Mouse (Mus musculus) lung, embryonic 14.5 days (tissue): ENCODE results near the gene Adgrd1. TPM values are rescaled to one million over a fixed set of nuclear protein-coding genes. Genes with fewer than 3 reads are reported as not detected.

Source experiments
- ATAC-seq: fragments of 200-750 bp; cut with Nextera tagmentation; 2 replicates; pipeline ENCODE4 v1.8.0; 2017; ENCODE audit warnings: mild to moderate bottlenecking, moderate TSS enrichment, moderate library complexity; ENCODE audit not compliant: insufficient read depth
- DNase-seq: peaks from one replicate; pipeline ENCODE4 v3.0.0-alpha.2; 2015
- H3K27ac ChIP-seq: fragments of 300-500 bp; sonication (generic); 2 replicates; pipeline ENCODE4 v1.5.1; 2014; ENCODE audit warnings: low read depth, mild to moderate bottlenecking, moderate library complexity
- H3K27me3 ChIP-seq: fragments of 300-500 bp; sonication (generic); 2 replicates; pipeline ENCODE4 v1.6.1; 2014; ENCODE audit warnings: low read length, control low read depth; ENCODE audit not compliant: insufficient read depth
- H3K36me3 ChIP-seq: fragments of 300-500 bp; sonication (generic); 2 replicates; pipeline ENCODE4 v1.6.1; 2014; ENCODE audit warnings: control low read depth; ENCODE audit not compliant: insufficient read depth
- H3K4me1 ChIP-seq: fragments of 300-500 bp; sonication (generic); 2 replicates; pipeline ENCODE4 v1.6.1; 2014; ENCODE audit warnings: antibody characterized with exemption, control low read depth; ENCODE audit not compliant: insufficient read depth
- H3K4me2 ChIP-seq: fragments of 300-500 bp; sonication (generic); 2 replicates; pipeline ENCODE4 v1.6.1; 2014; ENCODE audit warnings: mild to moderate bottlenecking
- H3K4me3 ChIP-seq: fragments of 300-500 bp; sonication (generic); 2 replicates; pipeline ENCODE4 v1.5.1; 2014; ENCODE audit warnings: low read depth, low read length
- H3K9ac ChIP-seq: fragments of 300-500 bp; sonication (generic); 2 replicates; pipeline ENCODE4 v1.6.1; 2014
- H3K9me3 ChIP-seq: fragments of 300-500 bp; sonication (generic); 2 replicates; pipeline ENCODE4 v1.6.1; 2016; ENCODE audit warnings: low read depth, low read length, control low read depth
- CTCF ChIP-seq: IDR thresholded peaks from 2 replicates; pipeline ENCODE4 v1.5.1; 2016; ENCODE audit warnings: antibody characterized with exemption, low read depth
- WGBS: fragments of 180-500 bp; shearing (Covaris S2); extraction: QIAGEN DNeasy Blood & Tissue Kit; methylation state at CpG from one replicate; pipeline ENCODE4 v1.1.7; 2014; 5-methylcytosine and 5-hydroxymethylcytosine counted together
- polyA plus RNA-seq: library from polyadenylated mRNA; unstranded; fragments of >200 nt; fragmentation: Nextera tagmentation; extraction: Ambion mirVana; gene quantifications from 2 replicates; pipeline ENCODE4 v1.2.1, GENCODE M21; 2014

Gene Adgrd1
- polyA plus RNA-seq, 1 experiment from 2014 or later: 0.47 TPM

DNA sequence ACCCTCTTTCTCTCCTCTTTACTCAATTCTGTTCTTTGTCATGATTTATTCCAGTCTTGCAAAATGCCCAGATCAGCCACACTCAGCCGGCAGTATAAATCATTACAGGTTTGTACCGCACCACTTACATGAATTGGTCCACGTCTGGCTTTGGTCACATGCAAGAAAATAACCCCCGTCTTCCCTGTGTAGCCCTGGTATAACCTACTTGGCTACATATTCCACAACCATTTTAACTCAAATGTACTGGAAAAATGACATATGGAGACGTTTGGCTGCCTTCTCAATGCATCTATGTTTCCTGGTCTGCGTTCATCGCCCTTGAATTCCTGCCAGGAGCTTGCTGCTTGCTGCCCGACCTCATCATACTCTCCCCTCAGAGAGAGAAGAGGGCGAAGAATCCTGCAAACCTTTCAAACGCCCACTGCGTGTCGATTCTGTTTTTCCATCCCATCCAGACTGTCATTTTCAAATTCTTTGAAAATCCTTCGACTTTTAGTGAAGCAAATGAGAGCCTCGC, 24.7 kb upstream of the Adgrd1 start:
- Histone ChIP-seq H3K9me3 (no peaks in the 10 kb centered on the region), H3K4me2 (no peak overlapping the region), H3K9ac (no peak overlapping the region), H3K27me3 (no peaks in the 10 kb centered on the region), H3K27ac (no peak overlapping the region), H3K4me3 (no peak overlapping the region), H3K36me3 (no peaks in the 10 kb centered on the region), H3K4me1 (peaks cover 3% of the 10 kb centered on the region; the same call in 1 of the 2 replicates)
- no peak for ATAC-seq
- WGBS: 53% methylated on average over 14 of the region's 14 CpGs
- no peak for TF ChIP-seq CTCF
- DNase-seq: peak; percentile 50

DNA sequence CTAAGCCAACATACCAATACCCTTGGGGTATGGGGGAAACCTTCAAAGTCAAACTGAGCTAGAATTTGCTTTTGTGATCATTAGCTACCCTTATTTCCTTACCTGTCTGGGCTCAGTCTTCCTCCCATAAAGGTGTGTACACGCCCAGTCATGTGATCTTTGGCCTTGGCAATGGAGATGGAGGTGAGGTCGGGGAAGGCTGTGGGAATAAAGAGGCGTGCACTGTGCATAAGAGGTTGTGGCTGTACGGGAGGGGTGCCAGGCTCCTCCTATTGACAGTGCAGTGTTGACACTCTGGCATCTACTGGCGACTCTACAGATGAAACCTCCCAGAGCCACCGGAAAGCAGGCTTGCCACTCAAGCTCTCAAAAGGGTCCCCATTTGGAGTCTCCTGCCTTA, 23.1 kb upstream of the Adgrd1 start:
- Histone ChIP-seq H3K9me3 (no peaks in the 10 kb centered on the region), H3K4me1 (no peaks in the 10 kb centered on the region), H3K36me3 (no peaks in the 10 kb centered on the region), H3K4me3 (no peak overlapping the region), H3K27ac (no peak overlapping the region), H3K27me3 (no peaks in the 10 kb centered on the region), H3K4me2 (no peak overlapping the region), H3K9ac (no peak overlapping the region)
- DNase-seq: no peak
- TF ChIP-seq CTCF: no peak
- 51% methylated on average over 6 of the region's 6 CpGs for WGBS
- ATAC-seq: no peak

DNA sequence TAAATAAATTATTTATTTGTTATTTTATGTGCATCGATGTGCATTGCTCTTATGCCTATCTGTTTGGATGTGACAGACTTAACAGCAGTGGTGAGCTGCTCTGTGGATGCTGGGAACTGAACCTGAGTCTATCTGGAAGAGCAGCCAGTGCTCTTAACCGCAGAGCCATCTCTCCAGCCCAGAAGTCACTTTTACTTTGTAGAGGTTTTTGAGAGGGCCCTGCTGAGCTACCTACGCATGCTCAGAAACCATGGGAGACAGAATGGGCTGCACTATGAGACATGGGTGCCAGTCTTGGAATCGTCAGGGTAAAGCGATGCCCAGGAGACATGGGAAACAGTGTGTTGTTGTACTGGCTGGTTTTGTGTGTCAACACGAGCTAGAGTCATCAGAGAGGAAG, 20.5 kb upstream of the Adgrd1 start:
- H3K4me1 ChIP-seq: no peaks in the 10 kb centered on the region

DNA sequence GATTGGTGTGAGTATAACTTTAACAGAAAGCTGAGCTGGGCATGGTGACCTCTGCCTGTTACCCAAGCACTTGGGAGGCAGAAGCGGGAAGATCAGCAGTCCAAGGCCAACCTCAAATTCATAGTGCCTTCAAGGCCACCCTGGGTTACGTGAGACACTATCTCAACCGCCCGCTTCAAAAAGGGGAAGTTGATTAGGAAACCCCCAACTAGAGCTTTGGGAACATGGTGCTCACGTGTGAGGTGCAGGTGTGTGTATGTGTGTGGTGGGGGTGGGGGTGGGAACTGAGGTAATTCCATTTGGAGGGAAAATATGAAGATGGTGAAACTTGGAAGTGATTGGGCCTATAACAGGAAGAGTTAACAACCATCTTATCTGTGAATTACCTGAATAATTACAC, 19.3 kb upstream of the Adgrd1 start:
- Histone ChIP-seq H3K9me3 (no peaks in the 10 kb centered on the region), H3K27me3 (no peaks in the 10 kb centered on the region), H3K27ac (no peak overlapping the region), H3K9ac (no peak overlapping the region), H3K36me3 (no peaks in the 10 kb centered on the region), H3K4me1 (no peaks in the 10 kb centered on the region), H3K4me2 (no peak overlapping the region), H3K4me3 (no peak overlapping the region)
- 85% methylated on average over 5 of the region's 5 CpGs for WGBS
- DNase-seq (no peak), ATAC-seq (no peak)
- TF ChIP-seq CTCF: no peak

More for the DNA sequence above, 20.5 kb upstream of the Adgrd1 start:
- H3K4me2 ChIP-seq: no peak overlapping the region
- H3K9ac ChIP-seq: no peak overlapping the region
- no peak for TF ChIP-seq CTCF
- no peaks in the 10 kb centered on the region for H3K36me3 ChIP-seq
- no peaks in the 10 kb centered on the region for H3K27me3 ChIP-seq
- 80% methylated on average over 6 of the region's 6 CpGs for WGBS
- no peak overlapping the region for H3K4me3 ChIP-seq
- H3K9me3 ChIP-seq: no peaks in the 10 kb centered on the region
- no peak for ATAC-seq
- no peak overlapping the region for H3K27ac ChIP-seq
- DNase-seq: no peak

DNA sequence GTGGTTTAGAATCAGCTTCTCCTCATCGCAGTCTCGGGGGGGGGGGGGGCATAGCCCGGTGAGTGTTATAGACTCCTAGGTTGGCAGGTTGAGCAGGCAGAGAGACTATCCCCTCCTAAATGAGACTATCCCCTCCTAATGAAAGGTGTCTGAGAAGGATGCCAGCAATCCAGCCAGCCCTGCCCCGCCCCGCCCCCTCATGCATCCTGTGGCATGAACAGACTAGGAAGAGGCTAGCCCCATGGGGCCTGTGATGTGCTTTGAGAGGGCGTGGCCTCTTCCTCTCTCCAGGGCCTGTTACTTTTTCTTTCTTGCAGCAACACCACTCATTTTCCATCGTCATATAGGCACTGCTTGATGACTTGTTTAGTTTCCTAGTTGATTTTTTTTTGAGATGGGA, 15.0 kb upstream of the Adgrd1 start:
- Histone ChIP-seq H3K36me3 (no peaks in the 10 kb centered on the region), H3K27me3 (no peaks in the 10 kb centered on the region), H3K4me1 (no peaks in the 10 kb centered on the region), H3K4me3 (no peak overlapping the region), H3K9me3 (no peaks in the 10 kb centered on the region), H3K9ac (no peak overlapping the region), H3K27ac (no peak overlapping the region), H3K4me2 (no peak overlapping the region)
- ATAC-seq: no peak
- WGBS: 78% methylated on average over 7 of the region's 7 CpGs
- TF ChIP-seq CTCF: no peak
- DNase-seq: no peak

DNA sequence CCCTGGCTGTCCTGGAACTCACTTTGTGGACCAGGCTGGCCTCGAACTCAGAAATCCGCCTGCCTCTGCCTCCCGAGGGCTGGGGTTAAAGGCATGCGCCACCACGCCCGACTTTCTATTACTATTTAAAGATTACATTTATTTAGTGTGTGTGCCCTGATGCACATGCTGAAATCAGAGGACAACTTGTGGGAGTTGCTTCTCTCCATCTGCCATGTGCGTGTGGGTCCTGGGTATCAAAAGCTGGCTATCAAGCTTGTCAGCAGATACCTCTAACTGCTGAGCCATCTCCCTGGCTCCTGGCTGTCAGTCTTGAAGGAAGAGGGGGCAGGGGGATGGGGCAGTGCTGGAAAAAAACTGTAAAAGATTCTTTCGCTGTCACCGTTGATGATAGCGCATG, 11.4 kb upstream of the Adgrd1 start:
- TF ChIP-seq CTCF: no peak
- Histone ChIP-seq H3K4me3 (no peak overlapping the region), H3K27me3 (no peaks in the 10 kb centered on the region), H3K9ac (no peak overlapping the region), H3K9me3 (no peaks in the 10 kb centered on the region), H3K4me1 (no peaks in the 10 kb centered on the region), H3K4me2 (no peak overlapping the region), H3K36me3 (no peaks in the 10 kb centered on the region), H3K27ac (no peak overlapping the region)
- ATAC-seq (no peak), DNase-seq (no peak)
- 85% methylated on average over 10 of the region's 10 CpGs for WGBS

DNA sequence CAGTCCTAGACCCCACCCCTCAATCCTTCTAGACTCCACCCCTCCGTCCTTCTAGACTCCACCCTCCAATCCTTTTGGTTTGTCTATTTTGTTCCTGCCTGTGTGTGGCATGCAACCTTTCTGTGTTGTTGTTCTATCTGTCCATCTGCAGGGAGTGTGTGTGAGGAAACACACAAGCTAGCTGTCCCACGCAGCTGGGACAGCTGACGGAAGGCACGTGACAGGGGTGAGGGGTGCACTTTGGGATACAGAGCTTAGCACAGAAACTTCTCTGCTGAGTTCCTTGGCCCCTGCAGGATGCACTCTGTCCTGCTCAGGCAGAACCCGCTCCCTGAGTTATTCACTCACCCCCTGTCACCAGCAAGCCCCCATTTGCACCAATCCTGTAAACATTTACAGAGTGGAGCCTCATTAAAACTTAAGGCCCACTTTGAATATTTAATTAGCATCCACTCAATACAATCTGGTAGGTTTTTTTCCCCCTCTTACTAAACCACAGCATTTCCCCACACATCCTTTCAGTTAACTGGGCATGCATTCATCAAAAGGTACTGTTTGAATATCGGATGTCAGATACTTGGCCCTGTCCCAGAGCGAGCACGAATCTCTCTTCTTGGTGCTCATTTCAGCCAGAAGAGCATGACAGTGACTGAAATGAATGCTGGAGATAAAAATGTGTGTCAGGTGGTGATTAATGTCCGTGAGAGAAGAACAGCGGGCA, 4.0 kb upstream of the Adgrd1 start:
- Histone ChIP-seq H3K4me1 (no peaks in the 10 kb centered on the region), H3K4me3 (no peak overlapping the region), H3K9ac (no peak overlapping the region), H3K27ac (peak overlapping the region; percentile 1; the same call in 1 of the 2 replicates), H3K9me3 (no peaks in the 10 kb centered on the region), H3K4me2 (no peak overlapping the region), H3K36me3 (no peaks in the 10 kb centered on the region), H3K27me3 (no peaks in the 10 kb centered on the region)
- ATAC-seq (peak; percentile 91), DNase-seq (peak; percentile 80)
- TF ChIP-seq CTCF: no peak
- WGBS: 24% methylated on average over 10 of the region's 10 CpGs
